Mouse (Mus musculus) urinary bladder, postnatal 25 days (tissue): ENCODE data around the gene Ntsr2.

Experiments
- DNase-seq: peaks from one replicate; pipeline ENCODE4 v3.0.0; 2022; ENCODE audit warnings: low spot score

The Ntsr2 gene

DNA sequence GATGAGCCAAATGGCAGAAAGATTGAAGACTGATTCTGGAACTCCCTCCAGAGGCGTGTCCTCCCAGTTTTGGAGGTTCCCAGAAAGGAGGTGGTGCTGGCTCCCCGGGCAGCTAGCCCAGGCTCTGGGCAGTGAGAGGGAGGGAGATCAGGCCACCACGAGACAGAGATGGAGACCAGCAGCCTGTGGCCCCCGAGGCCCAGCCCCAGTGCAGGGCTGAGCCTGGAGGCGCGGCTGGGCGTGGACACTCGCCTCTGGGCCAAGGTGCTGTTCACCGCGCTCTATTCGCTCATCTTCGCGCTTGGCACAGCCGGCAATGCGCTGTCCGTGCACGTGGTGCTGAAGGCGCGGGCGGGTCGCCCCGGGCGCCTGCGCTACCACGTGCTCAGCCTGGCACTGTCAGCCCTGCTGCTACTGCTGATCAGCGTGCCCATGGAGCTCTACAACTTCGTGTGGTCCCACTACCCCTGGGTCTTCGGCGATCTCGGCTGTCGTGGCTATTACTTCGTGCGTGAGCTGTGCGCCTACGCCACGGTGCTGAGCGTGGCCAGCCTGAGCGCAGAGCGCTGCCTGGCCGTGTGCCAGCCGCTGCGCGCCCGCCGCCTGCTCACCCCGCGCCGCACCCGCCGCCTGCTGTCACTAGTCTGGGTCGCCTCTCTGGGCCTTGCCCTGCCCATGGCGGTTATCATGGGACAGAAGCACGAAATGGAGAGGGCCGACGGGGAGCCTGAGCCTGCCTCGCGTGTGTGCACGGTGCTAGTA is at the start of gene Ntsr2:
TSS of gene Ntsr2 (plus strand) at position 51 of the 762 bp plus-strand sequence.
- DNase-seq: peak; percentile 67

DNA sequence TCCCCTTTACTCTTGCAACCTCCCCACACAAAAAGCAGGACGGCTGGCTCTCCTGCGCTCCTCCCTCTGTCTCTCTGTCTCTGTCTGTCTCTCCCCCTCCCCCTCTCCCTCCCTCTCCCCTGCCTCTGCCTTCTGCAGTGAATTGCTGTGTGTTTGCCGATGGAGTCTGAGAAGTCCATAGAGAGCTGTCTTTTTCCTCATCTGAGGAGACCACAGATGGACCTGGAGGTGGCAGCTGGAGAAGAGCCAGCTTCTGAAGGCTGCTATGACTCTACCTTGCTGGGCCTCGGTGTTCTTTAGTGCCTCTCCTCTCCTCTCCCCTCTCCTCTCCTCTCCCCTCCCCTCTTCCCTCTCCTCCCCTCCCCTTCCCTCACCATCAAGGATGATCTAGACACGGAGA is 47.6 kb upstream of the Ntsr2 start:
- no peak for DNase-seq

DNA sequence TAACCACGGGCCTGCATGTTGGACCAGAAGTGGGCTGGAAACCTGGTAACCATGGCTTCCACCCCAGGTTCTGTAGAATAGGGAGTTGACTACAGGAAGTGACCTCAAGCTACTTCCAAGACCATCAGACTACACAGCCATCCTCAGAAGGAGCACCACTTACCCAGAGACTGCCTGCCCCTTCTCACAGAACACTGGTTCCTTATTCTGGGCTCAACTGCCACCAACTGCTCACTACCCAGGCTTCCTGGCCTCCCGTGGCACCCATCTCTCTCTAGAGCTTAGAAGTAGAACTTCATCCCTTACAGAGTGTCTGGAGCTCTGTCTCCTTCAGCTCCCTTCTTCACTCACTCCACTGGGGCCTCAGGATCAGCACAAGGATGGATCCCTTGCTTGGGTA is 42.2 kb upstream of the Ntsr2 start, which contains the start of gene Lpin1:
TSS of gene Lpin1 (minus strand) at position 31 of the 400 bp plus-strand sequence.
- no peak for DNase-seq

DNA sequence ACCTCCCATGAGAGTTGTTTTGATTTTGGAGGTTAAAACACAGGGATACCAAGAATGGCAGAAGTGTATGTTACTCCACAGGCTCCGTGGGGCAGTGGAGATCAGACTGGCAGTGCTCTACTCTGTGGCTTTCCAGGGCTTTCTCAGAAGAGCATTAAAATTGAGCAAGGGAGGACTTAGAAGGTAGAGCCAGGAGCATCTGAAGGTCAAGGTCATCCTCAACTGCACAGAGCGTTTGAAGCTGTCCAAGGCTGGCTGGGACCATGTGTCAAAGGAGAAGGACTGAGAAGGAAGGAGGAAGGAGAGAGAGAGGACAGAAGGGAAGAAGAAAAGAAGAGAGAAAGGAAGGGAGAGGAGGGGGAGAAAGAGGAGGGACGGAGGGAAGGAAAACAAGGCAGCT is 38.6 kb upstream of the Ntsr2 start:
- no peak for DNase-seq

DNA sequence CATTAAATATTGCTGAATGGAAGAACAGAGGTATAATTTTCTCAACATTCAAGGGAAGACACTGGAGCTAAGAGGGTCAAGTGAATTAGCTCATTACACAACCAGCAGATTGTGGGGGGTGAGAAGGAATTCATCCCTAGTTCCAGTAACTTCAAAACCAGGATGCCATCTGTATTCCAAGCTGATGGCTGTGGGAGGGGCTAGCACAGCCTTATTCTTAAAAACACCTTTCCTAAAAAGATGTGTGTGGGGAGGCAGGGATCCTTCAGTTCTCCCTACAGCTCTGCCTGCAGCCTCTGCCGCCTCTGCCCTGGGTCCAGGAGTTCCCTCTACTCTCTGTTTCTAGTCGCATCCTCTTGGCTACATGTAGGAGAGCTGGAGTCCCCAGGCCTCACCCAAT is 37.4 kb upstream of the Ntsr2 start:
- DNase-seq: no peak

DNA sequence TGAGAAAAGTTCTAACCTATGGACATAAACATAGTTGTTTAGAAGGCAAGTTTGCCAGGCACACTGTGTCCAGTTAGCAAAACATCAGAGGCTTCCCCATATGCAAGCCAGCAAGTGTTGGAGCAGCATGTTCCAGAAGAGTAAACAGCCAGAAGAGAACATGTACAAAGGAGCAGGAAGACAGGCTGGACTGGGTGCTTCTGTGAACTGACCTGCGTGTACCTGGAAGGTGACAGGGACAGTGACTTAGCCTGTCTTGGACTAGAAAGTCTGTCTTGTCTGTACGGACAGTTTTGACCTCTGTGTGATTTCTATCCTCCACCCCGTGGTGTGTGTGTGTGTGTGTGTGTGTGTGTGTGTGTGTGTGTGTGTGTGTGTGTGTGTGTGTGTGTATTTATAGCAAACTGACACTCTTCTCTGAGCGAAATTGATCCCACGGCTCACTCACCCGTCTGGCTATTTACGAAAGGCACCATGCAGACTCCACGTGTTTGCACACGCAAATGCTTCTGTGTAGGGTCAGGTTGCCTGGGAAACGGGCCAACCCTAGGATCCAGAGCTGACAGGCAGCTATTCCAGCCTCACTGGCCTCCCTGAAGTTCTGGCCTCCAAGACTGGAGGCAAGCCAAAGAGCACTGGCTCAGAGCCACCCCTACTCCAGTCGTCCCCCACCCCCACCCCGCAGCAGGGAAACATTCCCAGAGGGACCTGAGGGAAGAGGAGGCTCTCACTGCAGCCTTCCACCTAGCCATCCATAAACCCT is 34.5 kb upstream of the Ntsr2 start:
- DNase-seq: peak; percentile 41

DNA sequence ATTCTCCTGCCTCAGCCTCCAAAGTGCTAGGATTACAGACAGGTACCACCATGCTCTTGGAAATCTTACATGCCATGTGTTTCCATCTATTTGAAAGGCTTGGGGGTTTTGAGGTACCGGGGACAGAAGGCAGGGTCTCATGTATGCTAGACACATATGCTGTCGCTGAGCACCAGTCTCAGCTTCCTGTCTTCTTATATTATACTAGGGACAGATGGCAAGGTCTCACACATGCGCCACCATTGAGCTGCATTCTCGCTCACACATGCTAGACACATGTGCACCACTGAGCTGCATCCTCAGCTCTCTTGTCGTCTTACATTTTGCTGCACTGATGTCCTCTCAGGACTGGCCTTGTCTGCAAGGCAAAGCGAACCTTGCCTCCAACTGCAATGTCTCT is 33.7 kb upstream of the Ntsr2 start:
- DNase-seq: no peak

DNA sequence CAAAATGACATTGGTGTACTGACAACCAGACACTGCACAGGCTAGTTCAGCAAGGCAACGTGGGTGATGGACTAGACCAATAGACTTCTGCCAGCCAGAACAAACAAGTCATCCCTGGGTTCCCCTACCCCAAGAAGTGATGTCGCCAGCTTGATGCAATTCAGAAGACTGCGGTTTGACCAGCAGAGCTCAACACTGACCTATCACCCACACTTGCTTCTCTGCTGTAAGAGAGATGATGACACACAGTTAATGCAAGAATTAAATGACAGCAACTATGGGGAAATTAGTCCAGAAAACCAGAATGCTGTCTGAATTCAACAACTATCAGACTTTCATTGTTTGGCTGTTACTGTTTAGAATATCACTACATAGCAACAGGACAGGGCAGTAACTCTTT is 33.0 kb upstream of the Ntsr2 start:
- no peak for DNase-seq

DNA sequence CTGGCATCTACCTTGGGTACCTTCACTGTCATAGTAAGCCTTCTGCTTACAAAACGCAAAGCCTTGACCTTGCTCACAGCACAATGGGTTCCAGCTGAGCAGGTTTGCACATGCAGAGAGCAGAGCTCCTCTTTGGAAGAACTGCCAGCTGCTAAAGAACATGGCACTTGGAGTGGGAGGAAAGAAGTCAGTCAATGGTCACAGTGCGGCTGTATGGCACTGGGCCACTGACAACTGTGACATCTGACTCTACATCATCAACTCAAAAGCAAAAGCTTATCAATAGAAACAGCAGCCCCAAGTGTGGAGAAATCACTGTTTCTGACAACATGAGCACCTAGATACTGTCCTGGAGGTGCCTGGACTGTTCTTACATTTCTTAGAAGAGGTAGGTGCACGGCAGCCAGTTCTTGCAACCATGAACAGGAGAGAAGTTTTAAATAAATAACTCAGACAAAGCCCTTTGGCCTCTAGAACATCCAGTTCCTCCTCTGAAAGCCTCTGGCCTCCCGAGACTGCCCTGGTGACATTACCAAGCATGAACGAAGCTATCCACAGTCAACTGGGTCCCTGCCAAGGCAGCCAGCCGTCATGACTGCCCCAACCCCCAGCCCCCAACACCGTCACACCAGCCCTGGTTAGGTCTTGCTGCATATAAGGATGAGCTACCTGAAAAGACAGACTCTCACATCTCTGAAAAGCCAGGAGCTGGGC is 22.9 kb upstream of the Ntsr2 start:
- no peak for DNase-seq

DNA sequence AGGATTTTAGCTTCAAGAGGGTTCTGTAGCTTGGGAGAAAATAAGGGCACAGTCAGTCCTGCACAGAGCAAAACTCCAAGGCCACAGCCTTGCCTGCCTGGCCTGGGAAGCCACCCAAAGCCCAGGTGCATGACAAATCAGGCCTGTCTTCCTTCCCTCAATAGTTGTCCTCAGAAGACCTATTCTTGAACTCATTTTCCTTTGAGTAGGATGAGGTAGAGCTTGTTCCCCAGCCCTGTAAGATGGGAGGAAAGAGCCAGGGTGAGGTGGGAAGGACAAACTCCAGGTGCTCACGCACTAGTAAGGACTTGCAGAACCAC is 22.4 kb upstream of the Ntsr2 start:
- no peak for DNase-seq

DNA sequence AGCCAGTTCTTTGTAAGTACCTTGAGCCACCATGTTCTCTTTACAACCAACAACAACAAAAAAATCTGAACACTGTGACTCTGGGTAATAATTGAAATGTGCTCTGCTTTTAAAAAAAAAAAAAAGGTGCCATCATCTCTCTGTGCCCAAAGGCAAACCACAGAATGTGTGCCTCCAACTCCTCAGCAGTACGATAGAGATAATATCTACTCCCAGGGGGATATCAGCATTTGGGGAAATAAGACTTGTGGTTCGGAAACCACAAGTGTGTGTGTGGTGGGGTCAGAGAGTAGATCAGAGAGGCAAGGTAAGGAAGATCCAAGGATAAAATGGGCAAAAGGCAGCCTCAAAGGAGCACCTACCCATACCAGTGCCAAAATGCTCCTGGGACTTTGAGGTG is 21.8 kb upstream of the Ntsr2 start:
- DNase-seq: no peak

DNA sequence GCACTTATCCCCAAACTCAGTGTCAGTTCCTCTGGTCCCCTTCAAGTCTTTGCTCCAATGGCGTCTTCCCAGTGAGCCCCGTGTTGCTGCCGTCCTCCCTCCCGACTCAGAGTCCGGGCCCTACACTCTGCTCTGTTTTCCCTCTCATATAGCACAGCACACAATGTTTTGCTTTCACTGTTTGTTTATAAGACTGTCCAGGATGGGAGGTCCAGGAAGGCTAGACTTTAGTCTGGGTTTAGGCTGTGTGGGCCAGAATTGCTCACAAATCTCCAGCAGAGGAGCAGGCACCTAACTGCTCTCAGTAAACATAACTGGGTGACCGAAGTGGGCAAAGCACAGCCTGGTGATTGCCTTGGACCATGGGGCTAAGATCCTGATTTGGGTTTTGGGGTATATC is 19.9 kb upstream of the Ntsr2 start:
- no peak for DNase-seq

DNA sequence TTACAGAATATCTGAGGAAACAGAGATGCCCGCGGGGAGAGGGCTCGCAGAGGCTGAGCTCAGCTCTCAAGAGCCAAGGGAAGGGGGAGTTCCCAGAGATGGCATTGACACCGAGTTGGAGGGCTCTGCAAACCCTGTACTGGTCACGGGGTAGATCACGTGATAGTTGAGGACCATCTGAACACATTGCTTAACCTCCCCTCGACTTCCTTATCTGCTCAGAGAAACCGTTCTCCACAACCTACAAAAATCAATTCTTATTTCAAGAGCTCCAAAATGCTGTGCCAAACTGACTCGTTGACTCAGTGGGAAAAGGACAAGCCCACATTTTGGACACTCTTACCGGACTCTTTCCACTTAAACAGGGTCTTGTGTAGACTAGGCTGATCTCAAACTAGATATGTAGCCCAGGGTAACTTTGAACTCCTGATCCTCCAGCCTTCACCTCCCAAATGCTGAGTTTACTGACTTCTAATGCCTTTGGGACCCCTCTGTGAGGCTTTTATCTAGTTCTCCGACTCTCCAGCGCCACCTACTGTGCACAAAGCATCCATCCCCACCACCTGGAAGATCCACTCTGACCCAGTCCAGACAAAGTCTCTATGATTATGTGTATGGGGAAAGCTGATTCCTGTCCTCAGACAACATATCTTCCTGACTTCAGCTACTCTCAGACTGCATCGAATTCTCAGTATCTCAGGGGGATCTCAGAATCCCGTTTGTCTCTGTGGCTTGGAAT is 18.9 kb upstream of the Ntsr2 start:
- DNase-seq: peak; percentile 41

DNA sequence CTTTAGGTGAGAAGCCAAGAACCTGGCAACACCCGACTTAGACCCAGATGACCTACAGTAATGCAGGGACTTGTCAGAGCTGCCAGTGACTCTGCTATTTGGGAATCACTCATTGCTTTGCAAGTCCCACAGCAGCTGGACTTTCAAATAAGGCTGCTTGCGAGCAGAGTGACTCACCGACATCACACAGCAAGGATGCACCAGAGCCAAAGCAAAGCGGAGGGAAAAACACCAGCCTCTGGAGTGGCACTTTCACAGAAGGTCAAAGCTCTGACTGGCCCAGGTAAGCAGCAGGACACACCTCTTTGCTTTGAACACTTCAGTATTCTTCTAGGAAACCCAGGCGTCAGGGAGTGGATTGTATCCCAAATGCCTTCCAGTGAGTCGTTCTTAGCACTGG is 17.4 kb upstream of the Ntsr2 start:
- no peak for DNase-seq

DNA sequence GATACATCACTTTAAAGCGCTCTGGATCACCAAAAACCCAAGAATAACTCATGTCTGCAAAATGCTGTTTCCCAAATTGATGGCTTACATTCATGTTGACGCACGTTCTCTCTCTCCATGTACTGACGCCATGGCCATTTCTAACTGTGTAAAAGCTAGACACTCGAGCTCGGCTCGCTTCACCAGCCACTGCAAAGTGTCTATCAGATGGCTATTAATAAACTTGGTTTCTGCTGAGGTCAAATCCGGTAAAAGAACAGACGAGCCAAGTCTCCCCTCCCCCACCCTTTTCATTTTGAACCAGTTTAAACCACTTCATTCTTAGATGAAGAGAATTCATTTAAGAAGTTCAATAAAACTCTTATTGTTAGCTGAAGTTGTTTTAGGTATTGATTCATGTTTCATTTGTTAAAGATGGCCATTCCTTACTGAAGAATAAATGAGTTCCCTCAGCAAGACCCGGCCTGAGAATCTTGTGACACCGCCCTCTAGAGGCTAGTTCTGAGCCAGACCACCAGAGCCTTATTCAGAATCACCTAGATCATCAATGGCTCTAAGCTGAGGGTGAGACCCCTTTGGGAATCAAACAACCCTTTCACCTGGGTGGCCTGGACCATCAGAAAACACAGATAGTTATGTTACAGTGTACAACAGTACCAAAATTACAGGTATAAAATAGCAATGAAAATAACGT is 14.0 kb upstream of the Ntsr2 start:
- DNase-seq: no peak

DNA sequence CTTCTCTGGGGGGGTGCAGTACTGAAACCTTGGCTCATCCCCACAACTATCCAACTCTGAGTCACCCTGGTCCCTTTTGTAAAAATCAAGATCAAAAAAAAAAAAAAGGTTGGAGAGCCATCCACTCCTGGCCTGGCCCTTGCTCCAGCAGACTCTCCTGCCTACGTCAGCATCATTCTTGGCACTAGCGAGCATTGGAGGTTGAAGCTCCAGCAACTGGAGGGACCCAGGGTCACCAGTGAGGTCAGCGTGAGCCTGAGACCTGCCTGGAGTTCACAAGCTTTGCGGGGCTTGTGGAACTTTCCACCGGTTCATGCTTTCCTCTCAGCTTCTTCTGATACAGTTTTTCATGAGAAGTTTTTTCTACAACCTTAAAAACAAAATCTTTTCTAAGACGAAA is 13.1 kb upstream of the Ntsr2 start:
- DNase-seq: no peak

DNA sequence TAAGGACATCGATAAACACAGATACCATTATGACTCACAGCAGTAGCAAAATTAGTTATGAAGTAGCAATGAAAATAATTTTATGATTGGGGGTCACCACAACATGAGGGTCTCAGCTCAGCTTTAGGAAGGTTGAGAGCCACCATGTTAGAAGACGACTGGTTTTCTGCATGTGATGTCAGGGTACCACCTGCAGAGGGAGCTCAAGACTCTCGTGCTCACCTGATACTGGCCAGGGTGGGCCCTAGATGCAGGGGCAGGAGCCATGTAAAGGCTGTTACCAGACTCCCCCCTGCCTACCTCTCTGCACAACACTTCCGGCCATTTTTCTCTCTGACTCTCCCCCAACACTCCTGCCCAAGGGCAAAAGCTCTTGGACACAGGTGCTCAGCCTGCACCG is 11.2 kb upstream of the Ntsr2 start:
- DNase-seq: no peak

DNA sequence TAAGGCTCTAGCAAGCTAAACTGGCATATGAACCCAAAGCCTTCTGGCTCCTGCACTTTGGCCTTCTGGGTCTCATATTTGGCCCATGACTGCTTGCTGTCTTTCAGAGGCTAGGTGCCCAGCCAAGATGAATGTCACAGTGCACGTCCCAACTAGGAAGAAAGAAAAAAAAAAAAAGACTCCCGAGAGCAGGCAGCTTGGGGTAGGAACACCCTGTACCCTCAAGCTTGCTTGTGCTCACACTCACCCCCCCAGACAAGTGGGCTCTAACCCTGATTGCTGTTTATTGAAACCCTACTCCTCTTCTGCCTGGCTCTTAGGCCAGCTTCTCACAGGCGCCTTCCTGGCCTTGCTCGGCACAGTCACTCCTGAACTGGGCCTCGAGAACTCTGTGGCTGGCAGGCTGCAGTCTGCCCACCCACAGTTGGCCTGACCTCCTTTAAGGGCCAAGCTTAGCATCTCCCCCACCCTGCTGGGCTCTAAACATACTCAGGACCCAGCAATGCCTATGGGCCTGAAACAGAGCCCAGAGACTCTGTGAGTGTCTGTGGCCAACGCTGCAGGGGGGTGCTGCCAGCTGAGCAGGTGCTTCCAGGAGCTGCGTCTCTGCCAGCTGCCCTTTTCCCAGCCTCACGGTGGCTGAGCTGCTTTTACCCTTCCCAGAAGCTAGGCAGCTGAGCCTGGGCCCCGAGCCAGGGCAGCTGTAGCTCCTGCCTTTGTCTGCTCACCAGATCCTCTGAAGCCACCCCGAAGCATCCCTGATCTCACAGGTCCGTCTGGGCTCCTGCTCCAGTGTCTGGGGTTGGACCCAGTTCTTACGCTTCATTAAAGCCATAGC is 9.5 kb upstream of the Ntsr2 start:
- no peak for DNase-seq

DNA sequence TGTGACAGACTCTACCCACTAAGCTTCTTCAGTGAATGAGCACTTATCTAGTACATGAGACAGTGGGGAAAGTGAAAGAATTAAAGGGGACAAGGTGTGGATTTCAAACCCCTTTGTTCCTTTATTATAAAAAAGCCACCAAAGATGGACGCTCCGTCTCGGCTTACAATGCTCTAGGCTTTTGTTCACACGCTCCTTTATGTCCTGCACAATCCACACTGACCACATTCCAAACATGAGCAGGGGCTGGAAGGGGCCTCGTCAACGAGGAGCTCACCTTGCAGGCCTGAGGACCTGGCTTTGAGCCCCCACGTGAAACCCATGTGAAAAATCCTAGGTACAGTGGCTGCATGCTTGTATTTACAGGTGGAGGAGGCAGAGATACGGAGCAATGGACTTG is 8.5 kb upstream of the Ntsr2 start:
- no peak for DNase-seq

DNA sequence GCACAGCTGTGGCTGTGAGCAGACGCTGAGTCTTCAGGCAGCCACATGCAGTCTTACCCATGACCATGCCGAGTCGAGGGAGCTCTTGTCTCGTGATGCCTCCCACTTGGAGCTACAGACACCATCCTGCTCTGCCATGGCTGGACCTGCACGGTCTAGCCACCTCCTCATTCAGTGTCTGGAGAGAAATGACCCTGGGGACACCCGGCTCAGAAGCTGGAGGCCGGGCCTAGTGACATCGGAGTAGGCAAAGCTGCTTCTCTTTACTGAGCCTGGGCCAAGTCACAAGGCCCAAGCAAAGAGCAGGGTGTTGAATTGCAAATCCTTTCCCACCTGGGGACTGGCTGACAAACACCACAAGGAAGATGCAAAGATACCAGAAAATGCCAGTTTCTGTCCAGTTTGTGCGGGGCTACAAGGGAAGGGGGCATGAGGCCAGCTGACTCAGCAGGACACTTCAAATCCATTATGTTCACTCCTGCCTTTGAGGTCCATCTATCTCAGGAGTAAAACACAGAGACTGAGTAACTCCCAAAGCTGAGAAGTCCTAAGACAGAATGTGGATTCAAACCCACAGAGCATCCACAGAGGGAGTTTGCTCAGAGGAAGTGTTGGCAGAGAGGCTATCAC is 6.3 kb upstream of the Ntsr2 start:
- DNase-seq: no peak
